Mouse (Mus musculus) hindbrain, embryonic 11.5 days (tissue): ENCODE results near the gene Btbd2. TPM values are rescaled to one million over a fixed set of nuclear protein-coding genes. Genes with fewer than 3 reads are reported as not detected.

ENCODE experiments used
- ATAC-seq: fragments of 200-750 bp; cut with Nextera tagmentation; 2 replicates; pipeline ENCODE4 v1.8.0; 2017; ENCODE audit warnings: mild to moderate bottlenecking, moderate TSS enrichment, moderate library complexity; ENCODE audit not compliant: low FRiP score
- DNase-seq: peaks from one replicate; pipeline ENCODE4 v3.0.0-alpha.2; 2015; ENCODE audit warnings: low spot score
- H3K27ac ChIP-seq: fragments of 300-500 bp; sonication (generic); 2 replicates; pipeline ENCODE4 v1.5.1; 2014; ENCODE audit warnings: mild to moderate bottlenecking, low read depth, low read length
- H3K27me3 ChIP-seq: fragments of 300-500 bp; sonication (generic); 2 replicates; pipeline ENCODE4 v1.6.1; 2014; ENCODE audit warnings: mild to moderate bottlenecking, low read length, moderate library complexity, mixed read lengths; ENCODE audit not compliant: control insufficient read depth, insufficient read depth
- H3K36me3 ChIP-seq: fragments of 300-500 bp; sonication (generic); 2 replicates; pipeline ENCODE4 v1.6.1; 2014; ENCODE audit warnings: mild to moderate bottlenecking, low read length, moderate library complexity, mixed read lengths; ENCODE audit not compliant: control insufficient read depth, insufficient read depth
- H3K4me1 ChIP-seq: fragments of 300-500 bp; sonication (generic); replicated peaks from 2 replicates; pipeline ENCODE4 v1.6.1; 2014; ENCODE audit warnings: low read length, mixed read lengths; ENCODE audit not compliant: control insufficient read depth, insufficient read depth
- H3K4me2 ChIP-seq: fragments of 300-500 bp; sonication (generic); replicated peaks from 2 replicates; pipeline ENCODE4 v1.6.1; 2014; ENCODE audit warnings: mild to moderate bottlenecking, low read depth, low read length
- H3K4me3 ChIP-seq: fragments of 300-500 bp; sonication (generic); 2 replicates; pipeline ENCODE4 v1.5.1; 2014; ENCODE audit warnings: low read depth, low read length
- H3K9ac ChIP-seq: fragments of 300-500 bp; sonication (generic); 2 replicates; pipeline ENCODE4 v1.6.1; 2014; ENCODE audit warnings: low read depth, low read length
- H3K9me3 ChIP-seq: fragments of 300-500 bp; sonication (generic); 2 replicates; pipeline ENCODE4 v1.6.1; 2016; ENCODE audit warnings: low read length; ENCODE audit not compliant: control insufficient read depth
- WGBS: fragments of 180-500 bp; shearing (Covaris S2); extraction: QIAGEN DNeasy Blood & Tissue Kit; methylation state at CpG from one replicate; pipeline ENCODE4 v1.1.7; 2014; 5-methylcytosine and 5-hydroxymethylcytosine counted together
- polyA plus RNA-seq: library from polyadenylated mRNA; unstranded; fragments of >200 nt; fragmentation: Nextera tagmentation; extraction: Ambion mirVana; gene quantifications from 2 replicates; pipeline ENCODE4 v1.2.1, GENCODE M21; 2014

Gene Btbd2
- polyA plus RNA-seq, 1 experiment from 2014 or later = 36.2 TPM

GRCm38 (mm10) chr10:80604001-80604509, 52.8 kb downstream of the Btbd2 start:
- no peak for DNase-seq
- Histone ChIP-seq H3K4me1 (peaks cover 5% of the 10 kb centered on the region), H3K9me3 (no peaks in the 10 kb centered on the region), H3K9ac (peak overlapping the region; percentile 66; the same call in 1 of the 2 replicates), H3K4me3 (peak overlapping the region; percentile 50), H3K27me3 (no peaks in the 10 kb centered on the region), H3K4me2 (peak overlapping the region; percentile 81), H3K27ac (no peak overlapping the region), H3K36me3 (peaks cover 13% of the 10 kb centered on the region)
- ATAC-seq = no peak
- WGBS = 83% methylated on average over 7 of the region's 7 CpGs

GRCm38 (mm10) chr10:80603364-80603763, 53.5 kb downstream of the Btbd2 start:
- Histone ChIP-seq H3K4me3 (peak overlapping the region; percentile 50), H3K27ac (peak overlapping the region; percentile 63; the same call in 1 of the 2 replicates), H3K9me3 (no peaks in the 10 kb centered on the region), H3K4me1 (peaks cover 5% of the 10 kb centered on the region), H3K9ac (peak overlapping the region; percentile 66), H3K4me2 (peak overlapping the region; percentile 81), H3K36me3 (peaks cover 13% of the 10 kb centered on the region), H3K27me3 (no peaks in the 10 kb centered on the region)
- ATAC-seq (no peak; the same call in 1 of the 2 replicates), DNase-seq (no peak)
- 36% methylated on average over 7 of the region's 7 CpGs for WGBS

GRCm38 (mm10) chr10:80602698-80603325, 54.1 kb downstream of the Btbd2 start, which contains the start of the genes Scamp4 and Adat3:
Gene Scamp4, plus strand, starts transcription at chr10:80602872.
Gene Adat3, plus strand, starts transcription at chr10:80602880.
- peak within 1 kb of the TSS; percentile 81 for H3K4me2 ChIP-seq
- peak within 1 kb of the TSS; percentile 63; the same call in 1 of the 2 replicates for H3K27ac ChIP-seq
- peak; percentile 95 for ATAC-seq
- H3K9ac ChIP-seq = peak within 1 kb of the TSS; percentile 66
- peak; percentile 96 for DNase-seq
- H3K4me1 ChIP-seq = peaks cover 5% of the 10 kb centered on the region
- H3K9me3 ChIP-seq = no peaks in the 10 kb centered on the region
- WGBS = under 1% methylated on average over 54 of the region's 54 CpGs
- peak within 1 kb of the TSS; percentile 50 for H3K4me3 ChIP-seq
- H3K27me3 ChIP-seq = no peaks in the 10 kb centered on the region
- peaks cover 13% of the 10 kb centered on the region for H3K36me3 ChIP-seq

- 43% methylated on average over 4 of the region's 4 CpGs for WGBS
- Histone ChIP-seq H3K9ac (no peak overlapping the region), H3K4me3 (no peak overlapping the region), H3K9me3 (no peaks in the 10 kb centered on the region), H3K4me1 (no peaks in the 10 kb centered on the region), H3K36me3 (no peaks in the 10 kb centered on the region), H3K27me3 (no peaks in the 10 kb centered on the region), H3K27ac (no peak overlapping the region), H3K4me2 (no peak overlapping the region)
- DNase-seq (no peak), ATAC-seq (no peak)
Observed at GRCm38 (mm10) chr10:80596318-80596717, 60.6 kb downstream of the Btbd2 start.

Other genes starting within 250 kb of the Btbd2 start
- gene Tcf3, start 223.4 kb downstream of the Btbd2 start, polyA plus RNA-seq = 110 and 130 TPM in 2 replicates
- 2.1 and 3.5 TPM in 2 replicates for gene Onecut3, start 162.2 kb downstream of the Btbd2 start, polyA plus RNA-seq
- gene Atp8b3, start 117.9 kb downstream of the Btbd2 start, polyA plus RNA-seq = 0.86 and 0.95 TPM in 2 replicates
- gene Rexo1, start 95.5 kb downstream of the Btbd2 start, polyA plus RNA-seq = 21.6 and 22.5 TPM in 2 replicates
- 3.9 and 4.2 TPM in 2 replicates for gene Klf16, start 79.8 kb downstream of the Btbd2 start, polyA plus RNA-seq
- 98.8 and 108 TPM in 2 replicates for gene Abhd17a, start 66.7 kb downstream of the Btbd2 start, polyA plus RNA-seq
- 64.1 and 68.7 TPM in 2 replicates for gene Scamp4, start 54.2 kb downstream of the Btbd2 start, polyA plus RNA-seq
- gene Adat3, start 54.2 kb downstream of the Btbd2 start, polyA plus RNA-seq = 5.8 and 7.4 TPM in 2 replicates
- gene Gm49322, start 51.0 kb downstream of the Btbd2 start, polyA plus RNA-seq = 1.5 and 1.7 TPM in 2 replicates
- gene Csnk1g2, start 34.2 kb downstream of the Btbd2 start, polyA plus RNA-seq = 71.1 and 85.6 TPM in 2 replicates
- gene Mknk2, start 21.0 kb upstream of the Btbd2 start, polyA plus RNA-seq = 47.0 and 48.4 TPM in 2 replicates
- gene Mob3a, start 44.9 kb upstream of the Btbd2 start, polyA plus RNA-seq = 54.4 and 55.6 TPM in 2 replicates
- gene Izumo4, start 45.1 kb upstream of the Btbd2 start, polyA plus RNA-seq = 10.3 and 11.4 TPM in 2 replicates
- gene Ap3d1, start 85.2 kb upstream of the Btbd2 start, polyA plus RNA-seq = 68.5 and 85.1 TPM in 2 replicates
- 18.3 and 25.1 TPM in 2 replicates for gene Dot1l, start 98.1 kb upstream of the Btbd2 start, polyA plus RNA-seq
- gene Sf3a2, start 141.1 kb upstream of the Btbd2 start, polyA plus RNA-seq = 83.4 and 84.4 TPM in 2 replicates
- 142 and 150 TPM in 2 replicates for gene Plekhj1, start 141.6 kb upstream of the Btbd2 start, polyA plus RNA-seq
- not detected in 2 replicates for gene Amh, start 148.2 kb upstream of the Btbd2 start, polyA plus RNA-seq
- 0.36 and 0.61 TPM in 2 replicates for gene Jsrp1, start 156.4 kb upstream of the Btbd2 start, polyA plus RNA-seq
- 1,755 and 1,772 TPM in 2 replicates for gene Oaz1, start 169.6 kb upstream of the Btbd2 start, polyA plus RNA-seq
- gene Lingo3, start 187.0 kb upstream of the Btbd2 start, polyA plus RNA-seq = 0.24 and 0.29 TPM in 2 replicates
- 260 and 271 TPM in 2 replicates for gene Lsm7, start 198.1 kb upstream of the Btbd2 start, polyA plus RNA-seq
- gene Sppl2b, start 198.2 kb upstream of the Btbd2 start, polyA plus RNA-seq = 25.1 and 25.4 TPM in 2 replicates
- 0.05 and 0.06 TPM in 2 replicates for gene Tmprss9, start 214.8 kb upstream of the Btbd2 start, polyA plus RNA-seq
- 328 and 353 TPM in 2 replicates for gene Timm13, start 243.9 kb upstream of the Btbd2 start, polyA plus RNA-seq